Mouse (Mus musculus): ENCODE results near the gene Mettl7a3. TPM values are rescaled to one million over a fixed set of nuclear protein-coding genes. Genes with fewer than 3 reads are reported as not detected.

Gene Mettl7a3
- total RNA-seq, 4 experiments from 2014 or later: 0.98 TPM; not detected in 3

DNA sequence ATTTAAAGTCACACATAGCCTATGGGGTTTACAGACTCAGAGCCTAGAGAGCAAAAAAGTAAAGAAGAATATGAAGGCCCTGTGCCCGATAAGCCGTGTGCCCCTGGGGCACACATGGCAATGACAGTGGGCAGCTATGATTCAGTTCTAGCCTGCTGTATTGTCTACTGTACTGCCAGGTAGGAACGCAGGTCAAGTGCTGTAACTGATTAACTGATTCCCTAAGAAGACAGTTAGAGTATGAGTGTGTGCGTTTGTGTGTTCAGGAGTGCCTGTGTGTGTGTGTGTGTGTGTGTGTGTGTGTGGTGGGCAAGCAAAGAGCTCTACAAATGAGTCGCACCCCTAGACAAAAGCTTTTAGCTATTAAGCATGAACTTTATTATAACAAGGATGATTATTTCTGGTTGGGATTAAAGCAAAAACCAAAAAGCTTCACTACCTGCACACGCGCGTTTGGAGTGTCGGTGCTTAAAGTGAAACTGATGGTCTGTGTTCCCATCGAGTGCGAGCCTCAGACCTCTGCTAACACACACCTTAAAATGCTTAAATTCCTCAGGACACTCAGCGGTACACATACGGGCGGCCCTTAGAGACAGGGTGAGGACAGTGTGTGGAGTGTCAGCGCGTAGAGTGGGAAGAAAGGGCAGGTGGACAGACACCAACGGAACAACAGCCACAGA, 53.0 kb downstream of the Mettl7a3 start:
- no peak for DNase-seq (ENCODE audit: low spot score in 2 of 2)

DNA sequence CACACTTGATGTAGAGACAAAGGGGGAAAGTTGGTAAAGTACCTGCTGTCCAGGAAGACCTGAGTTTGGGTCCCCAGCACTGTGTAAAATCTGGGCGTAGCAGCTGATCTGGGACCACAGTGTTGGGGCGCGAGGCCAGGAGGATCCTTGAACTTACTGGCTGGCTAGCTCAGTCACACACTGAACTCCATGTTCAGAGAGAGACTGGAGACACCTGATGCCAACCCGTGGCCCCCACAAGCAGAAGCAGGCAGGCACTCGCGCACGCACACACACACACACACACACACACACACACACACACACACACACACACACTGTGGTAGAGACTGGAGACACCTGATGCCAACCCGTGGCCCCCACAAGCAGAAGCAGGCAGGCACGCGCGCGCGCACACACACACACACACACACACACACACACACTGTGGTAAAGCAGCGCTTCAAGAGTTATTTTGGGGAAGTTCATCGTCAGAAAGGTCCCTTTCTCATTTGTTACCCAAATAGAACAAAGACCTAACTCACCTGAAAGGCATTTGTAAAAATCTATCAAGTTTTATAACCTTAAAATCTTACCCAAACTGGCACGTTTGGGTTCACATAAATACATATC, 53.6 kb downstream of the Mettl7a3 start:
- no peak for DNase-seq (ENCODE audit: low spot score in 2 of 2)

DNA sequence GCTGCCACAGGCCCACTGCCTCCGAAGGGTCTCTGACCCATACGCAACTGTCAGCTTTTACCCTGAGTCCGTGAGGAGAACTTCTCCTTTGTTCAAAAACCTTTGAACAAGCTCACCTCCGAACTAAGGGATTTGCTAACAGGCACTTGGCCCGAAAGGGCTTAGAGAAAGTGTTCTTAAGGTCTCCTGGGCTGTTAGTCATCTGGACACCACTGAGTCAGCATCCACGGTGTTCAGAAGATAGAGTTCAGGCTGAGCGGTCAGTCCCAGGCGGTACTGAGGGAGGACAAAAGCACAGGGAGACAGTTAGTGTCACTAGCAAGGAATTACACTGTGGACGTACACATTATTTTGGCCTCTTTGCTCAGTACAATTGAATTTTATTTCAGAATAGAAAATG, 54.2 kb downstream of the Mettl7a3 start:
- DNase-seq (ENCODE audit: low spot score in 2 of 2): no peak

Other genes with a start within 250 kb of the Mettl7a3 start
- gene Atf1, start 107.1 kb upstream of the Mettl7a3 start, total RNA-seq (2022): 10 to 100 TPM; 24.1 to 28.2 (median 25.9) TPM
- not detected for gene Tmprss12, start 54.1 kb upstream of the Mettl7a3 start, total RNA-seq (2022)
- 10 to 100 TPM; 35.0 to 49.9 (median 40.9) TPM for gene Mettl7a1, start 30.8 kb upstream of the Mettl7a3 start, total RNA-seq (2022)
- not detected for gene Methig1, start 18.2 kb downstream of the Mettl7a3 start, total RNA-seq (2022)
- gene Mettl7a2, start 18.3 kb downstream of the Mettl7a3 start, total RNA-seq (2022): 1 to 10 TPM in 2 of 4 experiments, under 1 TPM in 1, not detected in 1; 0.94 to 1.2 (median 1.1) TPM
- not detected for gene Higd1c, start 29.6 kb downstream of the Mettl7a3 start, total RNA-seq (2022)
- gene Gm5475, start 87.2 kb downstream of the Mettl7a3 start, total RNA-seq (2022): not detected
- 10 to 100 TPM; 54.1 to 68.5 (median 60.4) TPM for gene Slc11a2, start 90.1 kb downstream of the Mettl7a3 start, total RNA-seq (2022)
- 10 to 100 TPM; 57.2 to 67.6 (median 62.7) TPM for gene Letmd1, start 134.1 kb downstream of the Mettl7a3 start, total RNA-seq (2022)
- gene Csrnp2, start 160.6 kb downstream of the Mettl7a3 start, total RNA-seq (2022): 10 to 100 TPM; 22.7 to 26.3 (median 24.6) TPM
- 10 to 100 TPM; 31.4 to 41.1 (median 36.5) TPM for gene Tfcp2, start 217.1 kb downstream of the Mettl7a3 start, total RNA-seq (2022)